Mouse (Mus musculus) heart, postnatal 36 days (tissue): ENCODE measurements around the gene Susd3. TPM values are rescaled to one million over a fixed set of nuclear protein-coding genes. Genes with fewer than 3 reads are reported as not detected.

ENCODE experiments used
- DNase-seq, 2 experiments: peaks; one replicate each; pipeline ENCODE4 v3.0.0; 2021 to 2022
- intact Hi-C: fragments of 180-260 bp; cut with DNase I; formaldehyde crosslinking; loops from one replicate; pipeline ENCODE4 v1.15.1; 2025
- total RNA-seq, 2 experiments: library from RNA; stranded (reverse); gene quantifications; 2 replicates each; pipeline ENCODE4 v1.2.3; 2021

The Susd3 gene
- total RNA-seq, 2 experiments from 2014 or later: 1.1 to 1.3 TPM

- intact Hi-C loops: loop anchor here (5.0 kb wide), 1 partner anchor 322 kb away; no protein-coding TSS in a partner anchor
- DNase-seq: no peak
Observed at GRCm38 (mm10) chr13:49188966-49189360, 59.5 kb downstream of the Susd3 start.

GRCm38 (mm10) chr13:49188219-49188965 is 60.1 kb downstream of the Susd3 start:
- intact Hi-C loops: loop anchor here (5.0 kb wide), 1 partner anchor 321 kb away; no protein-coding TSS in a partner anchor
- no peak for DNase-seq

GRCm38 (mm10) chr13:49187288-49188218 is 61.0 kb downstream of the Susd3 start, which contains the start of gene Ninj1:
Ninj1 (plus strand) TSS chr13:49187485.
- peak; percentile 85 to 90 for DNase-seq
- intact Hi-C loops: loop anchor here (5.0 kb wide), 1 partner anchor 320 kb away; no protein-coding TSS in a partner anchor

- no peak for DNase-seq
Observed at GRCm38 (mm10) chr13:49186798-49187287, 61.7 kb downstream of the Susd3 start.

GRCm38 (mm10) chr13:49183646-49184045 is 64.9 kb downstream of the Susd3 start:
- intact Hi-C loops: no loop called here
- no peak for DNase-seq

More at GRCm38 (mm10) chr13:49186798-49187287, 61.7 kb downstream of the Susd3 start:
- intact Hi-C loops: loop anchor here (5.0 kb wide), 1 partner anchor 320 kb away; no protein-coding TSS in a partner anchor

- no peak for DNase-seq
Observed at GRCm38 (mm10) chr13:49183161-49183560, 65.3 kb downstream of the Susd3 start.

GRCm38 (mm10) chr13:49181411-49181984 is 67.0 kb downstream of the Susd3 start:
- intact Hi-C loops: no loop called here

More at GRCm38 (mm10) chr13:49183161-49183560, 65.3 kb downstream of the Susd3 start:
- intact Hi-C loops: no loop called here

GRCm38 (mm10) chr13:49180691-49181090 is 67.8 kb downstream of the Susd3 start:
- DNase-seq: no peak
- intact Hi-C loops: no loop called here

More at GRCm38 (mm10) chr13:49181411-49181984, 67.0 kb downstream of the Susd3 start:
- no peak for DNase-seq

Other genes starting within 250 kb of the Susd3 start
- gene Wnk2, start 100.7 kb downstream of the Susd3 start, total RNA-seq: 10 to 100 TPM; 75.0 to 77.2 TPM
- 100 to 1,000 TPM; 110 to 136 TPM for gene Ninj1, start 61.2 kb downstream of the Susd3 start, total RNA-seq
- 100 to 1,000 TPM; 152 to 164 TPM for gene Card19, start 32.7 kb downstream of the Susd3 start, total RNA-seq
- 1 to 10 TPM in 1 of 2 experiments, under 1 TPM in 1; 0.64 to 1.2 TPM for gene Fgd3, start 71.6 kb upstream of the Susd3 start, total RNA-seq
- 10 to 100 TPM; 73.4 to 79.7 TPM for gene Bicd2, start 92.9 kb upstream of the Susd3 start, total RNA-seq
- 1 to 10 TPM; 6.5 TPM for gene Ippk, start 172.5 kb upstream of the Susd3 start, total RNA-seq
- 1 to 10 TPM; 1.1 to 1.5 TPM for gene Tes3-ps, start 244.6 kb upstream of the Susd3 start, total RNA-seq